Mouse (Mus musculus): ENCODE data around the gene Gas2l2. TPM values are rescaled to one million over a fixed set of nuclear protein-coding genes. Genes with fewer than 3 reads are reported as not detected.

Gene Gas2l2
- total and polyA plus RNA-seq, 3 experiments: 0.10 TPM; not detected in 2

- Histone ChIP-seq H3K9ac (ENCODE audit: low read depth, low read length) (peak overlapping the region; percentile 46; the same call in 1 of the 2 replicates), H3K27ac (no peak overlapping the region), H3K4me1 (ENCODE audit: control insufficient read depth, insufficient read depth, low read length) (peaks cover 18% of the 10 kb centered on the region), H3K4me3 (peak overlapping the region; percentile 20; the same call in 1 of the 2 replicates), H3K27me3 (ENCODE audit: control insufficient read depth, insufficient read depth, low read length) (no peaks in the 10 kb centered on the region; the same call in 1 of the 2 replicates), H3K36me3 (ENCODE audit: control insufficient read depth, insufficient read depth, low read length) (no peaks in the 10 kb centered on the region), H3K79me2 (replicated peaks; ENCODE audit: control insufficient read depth, insufficient read depth, low read length) (no peaks in the 10 kb centered on the region)
- 9% methylated on average over 29 of the region's 29 CpGs for WGBS
- no peak for TF ChIP-seq POLR2A (IDR thresholded peaks at IDR 0.05; ENCODE audit: insufficient read depth, low read depth, low read length)
- TF ChIP-seq EP300 (IDR thresholded peaks at IDR 0.05; ENCODE audit: insufficient read depth, low read depth, low read length): peak; percentile 91
- peak; percentile 95 for TF ChIP-seq CTCF (IDR thresholded peaks at IDR 0.05)
- intact Hi-C loops (cut with DNase I): loop anchor here (1.0 to 5.0 kb wide), 3 partner anchors 30 to 310 kb away; partner anchors contain the start of gene Heatr6
- DNase-seq: peak; percentile 73 to 78
Observed at GRCm38 (mm10) chr11:83442596-83443267, 13.5 kb upstream of the Gas2l2 start.

- Histone ChIP-seq H3K36me3 (ENCODE audit: control insufficient read depth, insufficient read depth, low read length) (no peaks in the 10 kb centered on the region), H3K4me1 (ENCODE audit: control insufficient read depth, insufficient read depth, low read length) (peaks cover 10% of the 10 kb centered on the region), H3K9ac (ENCODE audit: low read depth, low read length) (no peak overlapping the region), H3K27me3 (ENCODE audit: control insufficient read depth, insufficient read depth, low read length) (no peaks in the 10 kb centered on the region; the same call in 1 of the 2 replicates), H3K27ac (peak overlapping the region; percentile 57), H3K79me2 (replicated peaks; ENCODE audit: control insufficient read depth, insufficient read depth, low read length) (no peaks in the 10 kb centered on the region), H3K4me3 (peak overlapping the region; percentile 71; the same call in 1 of the 2 replicates)
- intact Hi-C loops (cut with DNase I): loop anchor here (1.0 to 5.0 kb wide), 3 partner anchors 26 to 311 kb away; partner anchors contain the start of gene Heatr6
- peak; percentile 72 to 73 for DNase-seq
- WGBS: 10% methylated on average over 7 of the region's 7 CpGs
- TF ChIP-seq CTCF (IDR thresholded peaks at IDR 0.05) (no peak), EP300 (IDR thresholded peaks at IDR 0.05; ENCODE audit: insufficient read depth, low read depth, low read length) (peak; percentile 81; the same call in 1 of the 2 replicates), POLR2A (IDR thresholded peaks at IDR 0.05; ENCODE audit: insufficient read depth, low read depth, low read length) (no peak; the same call in 1 of the 2 replicates)
Observed at GRCm38 (mm10) chr11:83441235-83441634, 12.0 kb upstream of the Gas2l2 start.

- peak overlapping the region; percentile 69 for H3K9ac ChIP-seq (ENCODE audit: low read depth, low read length)
- peak; percentile 89 to 91 for DNase-seq
- peaks cover 10% of the 10 kb centered on the region for H3K4me1 ChIP-seq (ENCODE audit: control insufficient read depth, insufficient read depth, low read length)
- TF ChIP-seq CTCF (IDR thresholded peaks at IDR 0.05): peak; percentile 73
- TF ChIP-seq EP300 (IDR thresholded peaks at IDR 0.05; ENCODE audit: insufficient read depth, low read depth, low read length): peak; percentile 64; the same call in 1 of the 2 replicates
- no peak for TF ChIP-seq POLR2A (IDR thresholded peaks at IDR 0.05; ENCODE audit: insufficient read depth, low read depth, low read length)
- no peaks in the 10 kb centered on the region; the same call in 1 of the 2 replicates for H3K27me3 ChIP-seq (ENCODE audit: control insufficient read depth, insufficient read depth, low read length)
- no peaks in the 10 kb centered on the region for H3K36me3 ChIP-seq (ENCODE audit: control insufficient read depth, insufficient read depth, low read length)
- no peaks in the 10 kb centered on the region for H3K79me2 ChIP-seq (replicated peaks; ENCODE audit: control insufficient read depth, insufficient read depth, low read length)
- H3K4me3 ChIP-seq: peak overlapping the region; percentile 71
- WGBS: under 1% methylated on average over 66 of the region's 75 CpGs
- peak overlapping the region; percentile 57 for H3K27ac ChIP-seq
- intact Hi-C loops (cut with DNase I): loop anchor here (1.0 to 5.0 kb wide), 3 partner anchors 27 to 312 kb away; partner anchors contain the start of gene Heatr6
Observed at GRCm38 (mm10) chr11:83440081-83441064, 11.1 kb upstream of the Gas2l2 start.

GRCm38 (mm10) chr11:83439426-83440060 lies 10.3 kb upstream of the Gas2l2 start:
- no peak overlapping the region for H3K27ac ChIP-seq
- intact Hi-C loops (cut with DNase I): loop anchor here (5.0 kb wide), 2 partner anchors 298 to 313 kb away; partner anchors contain the start of gene Heatr6
- 28% methylated on average over 11 of the region's 11 CpGs for WGBS

GRCm38 (mm10) chr11:83437377-83437776 lies 8.1 kb upstream of the Gas2l2 start, which contains the start of gene 1700020L24Rik:
Gene 1700020L24Rik, plus strand, starts transcription at chr11:83437677.
- WGBS: 94% methylated on average over 1 of the region's 1 CpGs
- Histone ChIP-seq H3K79me2 (replicated peaks; ENCODE audit: control insufficient read depth, insufficient read depth, low read length) (no peaks in the 10 kb centered on the region), H3K27ac (no peak within 1 kb of the TSS), H3K9ac (ENCODE audit: low read depth, low read length) (no peak within 1 kb of the TSS), H3K4me1 (ENCODE audit: control insufficient read depth, insufficient read depth, low read length) (peaks cover 6% of the 10 kb centered on the region), H3K27me3 (ENCODE audit: control insufficient read depth, insufficient read depth, low read length) (no peaks in the 10 kb centered on the region), H3K36me3 (ENCODE audit: control insufficient read depth, insufficient read depth, low read length) (no peaks in the 10 kb centered on the region), H3K4me3 (no peak within 1 kb of the TSS)
- TF ChIP-seq CTCF (IDR thresholded peaks at IDR 0.05): no peak
- TF ChIP-seq EP300 (IDR thresholded peaks at IDR 0.05; ENCODE audit: insufficient read depth, low read depth, low read length): no peak
- TF ChIP-seq POLR2A (IDR thresholded peaks at IDR 0.05; ENCODE audit: insufficient read depth, low read depth, low read length): no peak
- intact Hi-C loops (cut with DNase I): no loop called here
- no peak for DNase-seq

More at GRCm38 (mm10) chr11:83439426-83440060, 10.3 kb upstream of the Gas2l2 start:
- DNase-seq: no peak
- no peak for TF ChIP-seq CTCF (IDR thresholded peaks at IDR 0.05)
- TF ChIP-seq EP300 (IDR thresholded peaks at IDR 0.05; ENCODE audit: insufficient read depth, low read depth, low read length): no peak
- TF ChIP-seq POLR2A (IDR thresholded peaks at IDR 0.05; ENCODE audit: insufficient read depth, low read depth, low read length): no peak
- peaks cover 10% of the 10 kb centered on the region for H3K4me1 ChIP-seq (ENCODE audit: control insufficient read depth, insufficient read depth, low read length)
- no peak overlapping the region for H3K9ac ChIP-seq (ENCODE audit: low read depth, low read length)
- H3K36me3 ChIP-seq (ENCODE audit: control insufficient read depth, insufficient read depth, low read length): no peaks in the 10 kb centered on the region
- H3K4me3 ChIP-seq: no peak overlapping the region
- no peaks in the 10 kb centered on the region for H3K27me3 ChIP-seq (ENCODE audit: control insufficient read depth, insufficient read depth, low read length)
- no peaks in the 10 kb centered on the region for H3K79me2 ChIP-seq (replicated peaks; ENCODE audit: control insufficient read depth, insufficient read depth, low read length)

All from heart, adult 2 months (tissue).